Mouse (Mus musculus): ENCODE data around the gene Zbtb49. TPM values are rescaled to one million over a fixed set of nuclear protein-coding genes. Genes with fewer than 3 reads are reported as not detected.

Zbtb49 gene
- polyA plus RNA-seq (2012; ENCODE audit: low replicate concordance): 9.5 and 16.3 TPM in 2 replicates

DNA sequence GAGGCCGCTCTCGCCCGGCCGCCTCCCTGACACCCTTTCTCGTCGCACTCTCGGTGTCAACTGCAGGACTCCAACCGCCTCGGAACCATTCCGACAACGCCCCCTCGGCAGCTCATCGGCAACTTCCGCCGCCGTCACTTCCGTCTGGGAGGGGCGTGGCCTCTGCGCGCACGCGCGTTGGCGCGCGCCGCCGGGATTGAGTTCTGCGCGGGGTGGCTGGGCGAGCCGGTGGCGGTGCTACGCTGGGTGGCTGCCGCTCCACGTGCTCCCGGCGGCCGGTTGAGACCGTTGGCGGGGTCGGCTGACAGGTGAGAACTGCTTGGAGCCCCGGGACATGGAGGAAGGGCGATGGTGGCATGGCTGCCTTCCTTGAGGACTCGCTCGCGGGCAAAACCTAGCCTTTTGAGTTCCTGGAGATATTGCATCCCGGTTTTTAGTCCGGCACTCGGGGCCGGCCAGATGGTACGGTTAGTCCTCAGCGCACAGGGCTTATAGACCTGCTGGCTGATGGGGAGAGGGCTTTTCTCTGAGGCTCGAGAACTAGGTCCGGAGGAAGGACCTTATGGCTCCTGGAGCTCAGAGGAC is at the start of gene Zbtb49, which contains the start of gene Lyar:
Zbtb49 (minus strand) TSS at position 130 of the 585 bp plus-strand sequence.
Lyar (plus strand) TSS at position 143 of the 585 bp plus-strand sequence.

GRCm38 (mm10) chr5:38260107-38260682 is 39.9 kb upstream of the Zbtb49 start, which contains the start of gene Tmem128:
Tmem128 (plus strand) TSS chr5:38260185.

GRCm38 (mm10) chr5:38159634-38160413 is 60.4 kb downstream of the Zbtb49 start, which contains the start of gene Nsg1:
Nsg1 (minus strand) TSS chr5:38159907.

Other genes with a start within 250 kb of the Zbtb49 start
- 10.0 and 11.8 TPM in 2 replicates for gene Stx18, start 181.7 kb downstream of the Zbtb49 start, polyA plus RNA-seq (2012; ENCODE audit: low replicate concordance)
- 0.12 TPM in 1 of 2 replicates, not detected in the other for gene Nsg1, start 60.5 kb downstream of the Zbtb49 start, polyA plus RNA-seq (2012; ENCODE audit: low replicate concordance)
- gene Lyar, start within 50 bp of the Zbtb49 start, polyA plus RNA-seq (2012; ENCODE audit: low replicate concordance): 40.8 and 49.2 TPM in 2 replicates
- gene Tmem128, start 39.7 kb upstream of the Zbtb49 start, polyA plus RNA-seq (2012; ENCODE audit: low replicate concordance): 18.3 and 30.6 TPM in 2 replicates
- not detected in 2 replicates for gene Otop1, start 55.5 kb upstream of the Zbtb49 start, polyA plus RNA-seq (2012; ENCODE audit: low replicate concordance)
- gene Drd5, start 98.9 kb upstream of the Zbtb49 start, polyA plus RNA-seq (2012; ENCODE audit: low replicate concordance): 0.12 and 0.16 TPM in 2 replicates